Mouse (Mus musculus) brain, embryonic 14.5 days (tissue): ENCODE results near the gene Kcnmb2.

ENCODE experiments used
- CTCF ChIP-seq: fragments of 200-500 bp; IDR thresholded peaks from 2 replicates; pipeline ENCODE4 v1.5.1; 2012; ENCODE audit warnings: inconsistent platforms, mild to moderate bottlenecking, moderate library complexity, borderline replicate concordance; ENCODE audit not compliant: insufficient read depth, insufficient read length; ENCODE audit errors: extremely low read depth
- POLR2A ChIP-seq: fragments of 200-500 bp; IDR thresholded peaks from 2 replicates; pipeline ENCODE4 v1.6.1; 2012; ENCODE audit warnings: mild to moderate bottlenecking, inconsistent platforms, borderline replicate concordance; ENCODE audit not compliant: poor library complexity, insufficient read depth, insufficient read length, severe bottlenecking; ENCODE audit errors: extremely low read depth

GRCm38 (mm10) chr3:32053610-32054241 is 151.4 kb downstream of the Kcnmb2 start:
- no peak for TF ChIP-seq POLR2A
- TF ChIP-seq CTCF: no peak
